Mouse (Mus musculus): ENCODE measurements around the gene Erp29. TPM values are rescaled to one million over a fixed set of nuclear protein-coding genes. Genes with fewer than 3 reads are reported as not detected.

Gene Erp29
- 6.2 TPM for polyA plus RNA-seq (2014; fragmentation: Illumina TruSeq; extraction: RNeasy Lipid Tissue Mini Kit (QIAGEN cat#74804); ENCODE audit: low replicate concordance)

DNA sequence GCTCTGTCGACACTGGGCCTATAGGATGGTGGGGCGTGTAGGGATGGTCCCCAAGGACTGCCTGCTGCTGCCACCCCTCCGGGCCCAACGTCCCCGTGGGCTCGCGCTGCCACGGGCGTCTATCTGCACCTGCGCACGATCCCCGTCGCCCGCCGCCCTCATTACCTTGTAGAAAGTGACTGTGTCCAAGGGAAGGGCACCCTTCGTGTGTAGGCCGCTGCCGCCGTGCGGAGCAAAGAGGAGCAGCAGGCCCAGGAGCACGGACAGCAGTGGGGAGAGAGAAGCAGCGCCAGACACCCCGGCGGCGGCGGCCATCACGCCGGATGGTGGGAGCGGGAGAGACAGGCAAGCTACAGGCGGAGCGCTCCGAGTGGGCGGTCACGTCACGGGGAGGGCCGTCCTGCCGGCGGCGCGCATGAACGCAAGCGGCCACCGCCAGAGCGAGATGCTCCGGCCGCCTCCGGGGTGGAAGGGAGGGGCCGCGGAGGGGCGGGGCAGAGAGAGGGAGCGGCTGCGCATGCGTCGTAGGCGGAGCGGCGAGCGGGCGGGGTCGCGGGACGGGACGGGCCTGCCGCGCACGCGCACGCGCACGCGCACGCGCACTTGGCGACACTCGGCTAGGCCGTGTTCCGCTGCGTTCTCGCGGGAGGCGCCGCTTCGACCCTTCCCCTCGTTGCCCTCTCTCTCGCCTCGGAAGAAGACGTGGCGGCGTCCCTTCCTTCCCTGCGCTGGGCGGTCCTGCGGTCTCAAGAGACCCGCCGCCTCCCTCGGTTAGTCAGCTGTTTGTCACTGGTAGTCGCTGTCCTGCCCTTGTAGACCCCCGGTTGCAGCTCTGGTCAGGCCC, at the start of gene Erp29:
Erp29 (minus strand) TSS at position 481 of the 844 bp plus-strand sequence.

DNA sequence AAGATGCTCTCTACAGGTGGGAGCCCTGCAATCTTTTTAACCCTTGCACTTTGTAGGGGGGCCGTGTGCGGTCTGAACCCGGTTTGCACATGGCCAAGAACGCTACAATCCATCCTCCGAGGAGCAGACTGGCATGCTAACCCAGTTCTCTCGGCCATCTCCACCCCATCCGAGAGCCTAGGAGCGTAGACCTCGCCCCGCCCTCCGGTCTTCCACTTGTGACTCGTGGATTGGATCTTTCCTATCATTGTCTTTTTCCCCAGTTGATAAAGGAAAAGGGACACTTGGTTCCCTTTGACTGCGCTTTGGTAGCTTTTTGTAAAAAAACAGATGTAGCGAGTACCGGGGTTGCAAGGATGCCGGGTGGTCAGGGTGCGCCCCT, 671 bp downstream of the Erp29 start, which contains the start of gene Tmem116:
Tmem116 (plus strand) TSS at position 250 of the 382 bp plus-strand sequence.

DNA sequence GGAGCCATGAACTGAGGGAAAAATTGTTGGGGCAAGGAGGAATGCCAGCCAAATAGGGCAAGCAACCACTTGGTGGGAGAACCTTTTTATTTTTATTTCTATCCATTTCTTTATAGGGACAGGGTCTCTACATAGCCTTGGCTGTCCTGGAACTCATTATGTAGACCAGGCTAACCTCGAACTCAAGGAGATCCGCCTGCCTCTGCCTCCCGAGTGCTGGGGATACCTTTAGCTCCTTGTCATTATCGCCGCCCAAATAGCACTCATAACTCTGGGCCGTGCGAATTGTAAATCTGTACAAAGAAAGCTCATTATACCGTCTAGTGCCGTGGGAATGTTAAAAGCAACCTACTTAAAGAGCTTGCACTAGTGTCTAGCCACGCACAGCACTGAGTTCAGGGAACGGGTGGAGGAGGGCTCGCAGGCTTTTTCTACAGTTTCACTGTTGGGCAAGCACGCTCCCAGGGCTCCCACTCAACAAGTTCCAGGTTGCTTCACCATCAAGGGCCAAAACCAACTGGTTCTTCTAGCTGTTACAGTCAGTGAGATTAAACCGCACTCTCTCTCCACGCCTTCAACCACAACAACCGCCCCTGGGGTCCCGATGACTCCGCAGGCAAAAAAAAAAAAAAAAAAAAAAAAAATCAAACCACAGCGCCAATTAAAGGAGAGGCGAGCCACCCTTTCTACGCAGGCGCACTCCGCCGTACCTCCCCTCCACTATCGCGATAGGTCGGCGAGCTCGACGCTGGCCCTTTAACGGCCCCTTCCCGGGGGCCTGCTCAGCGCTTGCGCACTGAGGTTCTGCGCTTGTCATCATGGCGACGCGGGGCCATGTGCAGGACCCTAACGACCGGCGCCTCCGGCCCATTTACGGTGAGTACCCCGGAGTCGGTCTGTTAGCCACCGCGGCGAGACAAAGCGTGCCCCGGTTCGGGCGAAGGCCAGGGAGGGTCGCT, 54.8 kb downstream of the Erp29 start, which contains the start of gene Naa25:
Naa25 (plus strand) TSS at position 750 of the 959 bp plus-strand sequence.

DNA sequence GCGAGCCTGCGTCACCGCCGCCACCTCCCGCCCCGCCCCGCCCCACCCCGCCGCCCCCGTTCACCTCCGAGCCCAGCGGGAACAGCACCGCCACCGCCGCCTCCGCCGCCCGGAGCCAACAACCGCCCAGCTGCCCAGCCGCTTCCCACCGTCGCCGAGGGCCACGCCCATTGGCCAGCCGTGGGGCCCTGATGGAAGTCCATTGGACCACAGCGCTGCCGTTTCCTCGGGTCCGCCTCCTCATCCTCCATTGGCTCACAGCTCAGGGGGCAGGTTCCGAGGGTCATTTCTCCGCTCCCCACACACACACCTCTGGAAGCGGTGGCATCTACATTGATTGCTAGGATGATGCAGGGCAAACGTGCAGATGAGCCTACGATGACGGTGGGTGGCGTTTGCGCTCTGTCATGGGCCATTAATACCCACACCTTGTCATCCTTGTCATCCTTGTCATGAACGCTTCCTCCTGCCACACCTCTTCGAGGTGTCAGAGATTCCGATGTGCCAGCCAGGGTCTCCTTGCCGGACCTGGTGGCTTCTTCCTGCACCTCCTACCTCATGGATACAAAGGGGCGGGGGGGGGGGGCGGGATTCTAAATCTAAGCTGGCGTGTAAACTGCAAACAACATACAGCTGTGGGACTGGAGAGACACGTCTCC, 66.7 kb downstream of the Erp29 start, which contains the start of gene Trafd1:
Trafd1 (minus strand) TSS at position 172 of the 659 bp plus-strand sequence.

Other genes starting within 250 kb of the Erp29 start
- 109 TPM for gene Rpl6, start 248.0 kb downstream of the Erp29 start, polyA plus RNA-seq (2014; fragmentation: Illumina TruSeq; extraction: RNeasy Lipid Tissue Mini Kit (QIAGEN cat#74804); ENCODE audit: low replicate concordance)
- 2.2 TPM for gene Hectd4, start 232.3 kb downstream of the Erp29 start, polyA plus RNA-seq (2014; fragmentation: Illumina TruSeq; extraction: RNeasy Lipid Tissue Mini Kit (QIAGEN cat#74804); ENCODE audit: low replicate concordance)
- gene Trafd1, start 66.9 kb downstream of the Erp29 start, polyA plus RNA-seq (2014; fragmentation: Illumina TruSeq; extraction: RNeasy Lipid Tissue Mini Kit (QIAGEN cat#74804); ENCODE audit: low replicate concordance): 24.1 TPM
- gene Naa25, start 54.6 kb downstream of the Erp29 start, polyA plus RNA-seq (2014; fragmentation: Illumina TruSeq; extraction: RNeasy Lipid Tissue Mini Kit (QIAGEN cat#74804); ENCODE audit: low replicate concordance): 22.3 TPM
- not detected for gene Tmem116, start 613 bp downstream of the Erp29 start, polyA plus RNA-seq (2014; fragmentation: Illumina TruSeq; extraction: RNeasy Lipid Tissue Mini Kit (QIAGEN cat#74804); ENCODE audit: low replicate concordance)
- gene Adam1b, start 50.9 kb upstream of the Erp29 start, polyA plus RNA-seq (2014; fragmentation: Illumina TruSeq; extraction: RNeasy Lipid Tissue Mini Kit (QIAGEN cat#74804); ENCODE audit: low replicate concordance): not detected
- 6.6 TPM for gene Adam1a, start 93.0 kb upstream of the Erp29 start, polyA plus RNA-seq (2014; fragmentation: Illumina TruSeq; extraction: RNeasy Lipid Tissue Mini Kit (QIAGEN cat#74804); ENCODE audit: low replicate concordance)
- not detected for gene Gm42878, start 93.0 kb upstream of the Erp29 start, polyA plus RNA-seq (2014; fragmentation: Illumina TruSeq; extraction: RNeasy Lipid Tissue Mini Kit (QIAGEN cat#74804); ENCODE audit: low replicate concordance)
- gene Mapkapk5, start 93.4 kb upstream of the Erp29 start, polyA plus RNA-seq (2014; fragmentation: Illumina TruSeq; extraction: RNeasy Lipid Tissue Mini Kit (QIAGEN cat#74804); ENCODE audit: low replicate concordance): 93.5 TPM
- 3.2 TPM for gene Aldh2, start 141.3 kb upstream of the Erp29 start, polyA plus RNA-seq (2014; fragmentation: Illumina TruSeq; extraction: RNeasy Lipid Tissue Mini Kit (QIAGEN cat#74804); ENCODE audit: low replicate concordance)
- 4.4 TPM for gene Acad12, start 166.4 kb upstream of the Erp29 start, polyA plus RNA-seq (2014; fragmentation: Illumina TruSeq; extraction: RNeasy Lipid Tissue Mini Kit (QIAGEN cat#74804); ENCODE audit: low replicate concordance)
- 0.74 TPM for gene Acad10, start 208.0 kb upstream of the Erp29 start, polyA plus RNA-seq (2014; fragmentation: Illumina TruSeq; extraction: RNeasy Lipid Tissue Mini Kit (QIAGEN cat#74804); ENCODE audit: low replicate concordance)
- 20.0 TPM for gene Brap, start 208.1 kb upstream of the Erp29 start, polyA plus RNA-seq (2014; fragmentation: Illumina TruSeq; extraction: RNeasy Lipid Tissue Mini Kit (QIAGEN cat#74804); ENCODE audit: low replicate concordance)

Measured in small intestine, adult 10 weeks (tissue).